Mouse (Mus musculus): ENCODE measurements around the gene Ifi209.
"Not testable (repeated sequence)": the region's sequence is repeated elsewhere in the genome, so short reads cannot be mapped to it uniquely, and the experiment has no call there.

Ifi209 gene

GRCm38 (mm10) chr1:173630622-173631021, at the start of gene Ifi209:
Gene Ifi209, plus strand, starts transcription at chr1:173630917.
- not testable (repeated sequence) for DNase-seq

DNA sequence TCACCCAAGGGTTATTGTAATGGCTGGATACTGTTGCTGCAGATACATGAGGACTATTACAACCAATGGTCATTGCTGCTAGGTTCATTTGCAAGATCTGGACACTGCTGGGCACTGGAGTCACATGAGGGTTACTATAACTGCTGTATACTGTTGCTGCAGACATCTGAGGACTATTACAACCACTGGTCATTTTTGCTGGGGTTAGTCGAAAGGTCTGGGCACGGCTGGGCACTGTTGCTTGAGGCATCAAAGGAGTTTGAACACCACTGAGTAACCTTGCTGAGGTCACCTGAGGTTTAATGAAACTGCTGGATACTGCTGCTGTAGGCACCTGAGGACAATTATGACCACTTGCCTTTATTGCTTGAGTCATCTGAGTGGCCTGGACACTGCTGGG, 41.0 kb upstream of the Ifi209 start:
- DNase-seq, result not testable (repeated sequence)

DNA sequence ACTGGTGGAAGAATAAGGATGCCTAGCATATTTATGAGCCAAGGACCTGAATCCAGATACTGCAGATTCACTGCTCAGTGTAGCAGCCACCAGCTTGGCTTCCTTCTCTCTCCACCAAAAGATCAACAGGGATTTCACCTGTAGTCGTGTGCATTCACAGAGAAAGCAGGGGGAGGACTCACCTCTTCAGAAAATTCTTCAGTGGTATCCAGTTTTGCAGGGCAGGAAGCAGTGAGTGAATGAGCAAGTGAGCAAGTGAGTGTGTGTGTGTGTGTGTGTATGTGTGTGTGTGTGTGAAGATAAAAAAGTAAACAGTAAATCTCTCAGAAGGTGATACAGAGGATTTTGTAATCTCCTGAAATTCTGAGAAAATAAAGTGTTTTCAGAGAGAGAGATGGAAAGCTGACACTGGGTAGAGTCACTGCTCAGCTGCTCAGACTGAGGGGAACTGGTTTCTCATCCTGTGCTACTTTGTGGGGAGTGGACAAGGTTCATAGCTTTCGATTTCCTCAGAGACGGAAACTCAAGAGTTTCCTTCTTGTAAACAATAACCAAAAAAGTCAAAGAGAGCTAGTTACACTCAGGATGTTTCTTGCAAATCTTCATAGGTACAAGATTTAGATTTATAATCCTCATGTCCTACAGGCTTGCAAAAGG, 31.8 kb upstream of the Ifi209 start, which contains the start of gene Ifi213:
TSS of gene Ifi213 (minus strand) at position 437 of the 657 bp plus-strand sequence.
- DNase-seq, result not testable (repeated sequence)

DNA sequence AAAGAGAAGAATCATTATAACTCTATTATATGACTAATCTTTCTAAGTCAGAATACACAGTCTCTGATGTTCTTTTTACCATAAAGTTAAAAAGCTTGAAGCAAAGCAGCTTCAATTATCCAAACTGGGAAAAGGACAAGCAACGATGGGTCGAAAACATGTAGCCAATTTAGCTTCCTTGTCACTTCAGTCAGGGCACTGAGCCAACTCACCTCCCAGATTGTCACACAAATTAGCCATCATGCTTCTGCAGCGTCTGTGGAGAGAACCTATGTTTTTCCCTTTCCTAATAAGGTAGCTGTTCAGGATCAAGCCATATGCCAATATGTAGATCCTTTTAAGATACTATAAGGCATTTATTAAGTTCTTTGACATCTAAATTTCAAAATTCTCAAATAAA, 20.4 kb upstream of the Ifi209 start:
- DNase-seq, result not testable (repeated sequence)

DNA sequence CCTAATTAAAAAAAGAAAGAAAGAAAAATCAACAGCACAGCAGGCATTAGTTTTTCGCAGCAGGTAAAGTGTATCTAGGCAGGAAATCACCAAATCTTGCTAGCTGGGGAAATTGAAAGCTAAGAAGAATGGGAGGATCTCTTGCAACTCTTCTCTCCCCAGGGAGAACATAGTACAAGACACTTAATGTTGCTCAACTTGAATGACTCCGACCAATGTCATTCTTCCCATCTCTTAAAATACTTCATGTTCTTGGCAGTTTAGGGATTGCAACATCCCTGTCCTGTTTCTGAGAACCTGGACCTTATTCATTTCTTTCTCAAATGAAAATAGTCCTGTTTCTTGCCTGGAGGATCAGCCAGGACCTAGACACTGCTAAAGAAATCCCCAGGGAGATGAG, 8.5 kb upstream of the Ifi209 start:
- DNase-seq, result not testable (repeated sequence)

GRCm38 (mm10) chr1:173624052-173624451, 6.7 kb upstream of the Ifi209 start:
- DNase-seq, result no peak

- no peak for DNase-seq
Observed at GRCm38 (mm10) chr1:173626686-173627085, 4.0 kb upstream of the Ifi209 start.

DNA sequence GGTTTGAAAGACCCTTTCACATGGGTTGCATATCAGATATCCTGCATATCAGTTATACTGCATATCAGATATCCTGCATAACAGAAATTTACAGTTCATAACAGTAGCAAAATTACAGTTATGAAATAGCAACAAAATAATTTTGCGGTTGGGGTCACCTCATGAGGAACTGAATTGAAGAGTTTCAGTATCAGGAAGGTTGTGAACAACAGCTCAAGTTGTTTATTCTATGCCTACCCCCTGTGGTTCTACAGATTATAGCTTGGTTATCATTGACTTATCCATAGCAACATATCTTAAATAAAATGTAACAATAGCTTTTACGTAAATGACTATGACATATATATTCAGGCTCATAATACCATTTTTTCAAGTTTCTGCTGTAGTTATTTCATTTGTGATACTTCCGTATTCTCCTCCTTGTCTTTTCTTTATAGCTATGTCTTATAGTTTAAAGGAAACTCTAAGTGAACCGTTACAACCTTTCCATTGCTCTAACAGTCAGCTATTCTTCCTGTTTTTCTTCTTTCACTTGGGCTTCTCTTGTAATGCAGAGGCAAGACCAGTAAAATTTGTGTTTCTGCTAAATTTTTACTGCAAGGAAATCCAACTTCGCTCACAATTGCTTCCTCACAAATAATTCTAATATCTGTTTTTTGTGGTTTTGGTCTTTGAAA, 3.4 kb downstream of the Ifi209 start:
- no peak for DNase-seq

DNA sequence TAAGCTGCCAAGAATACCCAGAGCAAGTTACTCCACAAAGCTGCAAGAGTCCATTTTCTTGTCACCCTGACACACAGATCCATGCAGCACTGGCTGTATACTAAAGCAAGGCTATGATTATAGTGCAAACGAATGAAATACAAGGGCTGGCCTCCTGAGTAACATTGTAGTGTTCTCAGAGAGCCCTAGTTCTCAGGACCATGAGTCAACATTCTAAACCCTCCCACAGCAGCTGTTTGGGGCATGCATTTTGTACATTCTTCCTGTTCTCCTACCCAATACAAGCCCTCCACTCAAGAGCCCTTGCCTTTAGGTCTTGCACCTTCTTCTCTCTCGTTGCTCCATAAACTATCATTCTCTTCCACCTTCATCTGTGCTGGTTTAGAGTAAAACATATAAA, 14.7 kb downstream of the Ifi209 start:
- no peak for DNase-seq

DNA sequence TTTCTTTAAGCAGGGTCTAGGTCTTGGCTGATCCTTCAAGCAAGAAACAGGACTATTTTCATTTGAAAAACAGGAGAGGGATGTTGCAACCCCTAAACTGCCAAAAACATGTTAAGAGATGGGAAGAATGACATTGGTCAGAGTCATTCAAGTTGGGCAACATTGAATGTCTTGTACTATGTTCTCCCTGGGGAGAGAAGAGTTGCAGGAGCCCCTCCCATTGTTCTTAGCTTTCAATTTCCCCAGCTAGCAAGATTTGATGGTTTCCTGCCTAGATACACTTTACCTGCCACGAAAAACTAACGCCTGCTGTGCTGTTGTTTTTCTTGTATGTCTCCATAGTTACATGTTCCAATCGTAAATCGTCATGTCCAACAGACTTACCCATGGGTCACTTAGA, 27.3 kb downstream of the Ifi209 start:
- DNase-seq, result no peak

DNA sequence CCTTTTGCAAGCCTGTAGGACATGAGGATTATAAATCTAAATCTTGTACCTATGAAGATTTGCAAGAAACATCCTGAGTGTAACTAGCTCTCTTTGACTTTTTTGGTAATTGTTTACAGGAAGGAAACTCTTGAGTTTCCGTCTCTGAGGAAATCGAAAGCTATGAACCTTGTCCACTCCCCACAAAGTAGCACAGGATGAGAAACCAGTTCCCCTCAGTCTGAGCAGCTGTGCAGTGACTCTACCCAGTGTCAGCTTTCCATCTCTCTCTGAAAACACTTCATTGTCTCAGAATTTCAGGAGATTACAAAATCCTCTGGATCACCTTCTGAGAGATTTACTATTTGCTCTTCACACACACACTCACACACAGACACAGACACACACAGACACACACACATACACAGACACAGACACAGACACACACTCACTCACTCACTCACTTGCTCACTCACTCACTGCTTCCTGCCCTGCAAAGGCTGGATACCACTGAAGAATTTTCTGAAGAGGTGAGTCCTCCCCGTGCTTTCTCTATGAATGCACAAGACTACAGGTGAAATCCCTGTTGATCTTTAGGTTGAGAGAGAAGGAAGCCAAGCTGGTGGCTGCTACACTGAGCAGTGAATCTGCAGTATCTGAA, 42.9 kb downstream of the Ifi209 start, which contains the start of gene Ifi208:
TSS of gene Ifi208 (plus strand) at position 218 of the 640 bp plus-strand sequence.
- not testable (repeated sequence) for DNase-seq

DNA sequence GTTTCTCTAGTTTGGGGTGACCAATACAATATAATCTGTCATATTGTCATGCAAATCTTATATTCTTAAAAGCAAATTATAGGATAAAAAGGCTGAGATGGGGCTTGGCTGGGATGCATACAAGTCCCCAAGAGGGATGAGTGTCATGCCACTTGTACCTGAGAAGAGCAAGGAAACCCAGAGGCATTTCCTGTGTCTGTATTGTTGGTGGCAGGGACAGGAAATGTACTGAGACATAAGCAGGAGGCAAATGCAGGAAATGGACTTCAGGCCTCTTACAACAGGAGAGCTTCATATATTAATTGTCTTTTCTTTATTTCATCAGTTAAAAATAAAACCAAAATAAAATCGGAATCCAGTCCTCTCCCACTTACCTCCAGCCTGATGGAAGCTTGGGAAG, 47.9 kb downstream of the Ifi209 start:
- not testable (repeated sequence) for DNase-seq

DNA sequence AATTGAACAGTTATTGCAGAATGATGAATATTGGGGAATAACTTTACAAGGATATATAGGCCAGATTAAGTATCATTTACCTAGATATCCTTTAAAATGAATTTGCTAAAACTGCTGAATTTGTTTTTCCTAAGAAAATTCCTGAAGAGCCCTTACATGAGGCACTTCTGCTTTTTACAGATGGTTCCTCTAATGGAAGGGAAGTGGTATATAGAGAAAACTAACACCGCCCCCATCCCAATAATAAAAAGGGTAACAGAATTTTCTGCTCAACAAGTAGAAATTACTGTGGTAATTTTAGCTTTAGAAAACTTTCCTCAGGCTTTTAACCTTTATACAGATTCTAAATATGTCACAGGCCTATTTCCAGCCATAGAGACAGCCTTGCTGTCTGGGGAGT, 63.6 kb downstream of the Ifi209 start:
- DNase-seq, result no peak

Data from cerebellum, adult 11 months (tissue).